Mouse (Mus musculus): ENCODE data around the gene Pdia5.

Gene Pdia5

DNA sequence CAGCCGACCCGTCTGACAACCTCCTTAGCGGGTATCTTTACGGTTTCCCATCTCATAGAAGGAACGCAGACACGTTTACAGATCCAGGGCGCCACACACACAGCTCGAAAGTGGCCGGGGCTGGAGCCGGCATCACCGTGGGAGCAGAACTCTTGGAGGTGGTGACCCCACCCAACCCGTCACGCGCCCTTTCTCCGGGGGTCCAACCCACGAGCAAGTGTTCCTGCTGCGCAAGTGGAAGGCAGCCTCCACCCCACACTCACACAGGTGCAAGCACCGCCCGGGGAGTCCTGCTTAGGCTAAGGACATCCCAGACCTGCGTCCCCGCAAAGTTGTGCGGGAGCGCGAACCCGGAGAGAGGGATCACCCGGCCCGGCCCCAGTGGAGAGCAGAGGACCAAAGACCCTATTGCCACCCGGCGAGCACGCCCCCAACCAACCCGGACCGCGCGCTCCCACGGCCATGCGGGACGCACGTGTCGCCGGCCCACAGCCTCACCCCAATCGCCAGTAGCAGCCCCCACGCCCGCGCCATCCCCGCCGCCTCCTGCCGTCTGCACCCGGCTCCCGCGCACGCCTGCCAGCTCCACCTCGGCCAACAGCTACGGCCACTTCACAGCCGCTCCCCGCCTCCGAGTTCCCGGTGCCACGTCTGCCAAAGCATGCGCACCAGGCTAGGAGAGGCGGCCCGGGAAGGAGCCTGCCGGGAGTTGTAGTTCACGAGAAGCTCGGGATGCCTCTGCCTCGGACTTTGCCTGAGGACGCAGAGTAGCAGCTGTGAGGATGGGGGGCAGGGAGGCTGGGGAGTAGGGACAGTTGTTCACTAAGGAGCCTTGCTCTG is at the start of gene Pdia5:
TSS of gene Pdia5 (minus strand) at position 643 of the 840 bp plus-strand sequence.
- DNase-seq (ENCODE audit: low read depth), result peak; percentile 96

- DNase-seq (ENCODE audit: low read depth), result no peak
Measured at GRCm38 (mm10) chr16:35539041-35539440, 48.4 kb upstream of the Pdia5 start.

GRCm38 (mm10) chr16:35537651-35538050 is 47.0 kb upstream of the Pdia5 start:
- DNase-seq (ENCODE audit: low read depth), result no peak

DNA sequence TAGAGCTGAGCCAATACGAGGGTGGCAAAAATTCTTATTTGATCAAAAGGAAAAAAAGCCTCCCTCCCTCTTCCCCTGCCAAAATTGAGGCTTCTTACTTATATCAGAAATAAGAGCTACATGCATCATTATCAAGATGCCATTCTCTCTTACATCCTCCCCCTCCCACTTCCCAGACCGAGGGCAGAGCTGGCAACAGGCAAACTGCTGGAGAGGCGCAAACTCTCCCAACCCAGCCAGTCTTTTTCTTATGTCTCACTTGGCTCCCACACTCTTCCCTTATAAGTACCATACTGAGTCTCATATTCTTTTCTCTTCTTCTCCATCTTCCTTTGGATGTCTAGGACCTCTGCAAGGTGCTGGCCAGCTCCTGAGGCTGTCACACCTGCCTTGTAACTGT is 44.0 kb upstream of the Pdia5 start:
- no peak for DNase-seq (ENCODE audit: low read depth)

DNA sequence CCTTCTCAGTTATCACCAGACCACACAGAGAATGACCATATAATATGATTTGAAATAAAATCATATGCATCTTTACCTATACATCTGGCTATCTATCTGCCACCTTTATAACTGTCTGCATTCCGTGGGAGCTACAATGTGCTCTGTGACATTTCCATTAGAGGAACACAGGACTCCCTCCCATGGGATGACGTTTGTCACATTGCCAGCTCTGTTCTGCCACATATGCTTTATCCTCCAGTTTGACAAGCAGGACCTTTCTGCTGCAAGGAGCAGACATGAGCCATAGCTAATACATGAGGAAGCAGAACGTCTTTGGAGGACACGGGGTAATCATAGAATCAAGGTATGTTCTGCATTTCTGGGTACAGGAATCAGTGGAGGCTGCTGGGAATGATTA is 33.5 kb upstream of the Pdia5 start:
- DNase-seq (ENCODE audit: low read depth), result no peak

GRCm38 (mm10) chr16:35519245-35519644 is 28.6 kb upstream of the Pdia5 start:
- DNase-seq (ENCODE audit: low read depth), result no peak

DNA sequence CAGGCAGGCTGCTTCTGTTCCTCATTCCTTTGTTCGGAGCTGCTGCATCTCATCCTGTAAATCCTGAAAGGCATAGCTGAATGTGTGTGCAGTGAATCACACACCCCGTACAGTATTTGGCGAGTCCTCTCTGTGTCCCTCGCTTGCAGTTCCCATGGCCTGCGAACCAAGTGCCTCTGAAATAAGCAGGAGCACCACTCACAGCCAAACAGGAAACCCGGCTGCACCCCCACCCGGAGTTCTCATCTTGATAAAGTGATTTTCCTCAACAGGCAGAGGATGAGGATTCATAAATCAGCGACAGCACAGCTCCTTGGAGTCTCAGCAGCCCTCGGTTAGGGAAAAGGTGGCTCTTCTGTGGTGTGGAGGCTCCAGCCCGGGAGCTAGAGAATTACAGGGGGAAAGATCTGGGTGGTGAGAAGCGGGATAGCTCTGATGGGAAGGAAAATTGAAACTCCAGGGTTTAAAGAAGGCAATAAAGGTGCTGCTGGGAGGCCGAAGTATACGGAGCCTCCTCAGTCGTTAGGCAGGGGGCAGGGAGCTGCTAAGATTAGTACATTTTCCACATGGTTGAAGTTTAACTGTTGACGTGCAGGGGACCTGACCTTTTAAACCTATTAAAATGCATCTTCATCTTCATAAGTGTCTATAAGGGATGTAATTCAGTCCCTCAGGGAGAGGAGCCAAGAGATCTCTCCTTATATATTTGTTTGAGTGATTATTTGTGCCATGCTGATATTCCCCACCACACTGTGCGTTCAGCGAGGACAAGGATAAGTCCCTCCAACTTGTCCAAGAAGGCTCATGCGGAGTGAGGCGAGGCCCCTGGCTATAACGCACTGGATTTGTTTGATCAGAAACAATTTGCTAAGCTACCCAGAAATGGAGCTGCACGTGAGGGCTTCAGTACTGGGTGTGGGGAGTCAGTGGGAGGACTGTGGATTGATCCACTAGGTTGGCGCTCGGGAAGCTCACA is 27.6 kb upstream of the Pdia5 start:
- DNase-seq (ENCODE audit: low read depth), result peak; percentile 40

DNA sequence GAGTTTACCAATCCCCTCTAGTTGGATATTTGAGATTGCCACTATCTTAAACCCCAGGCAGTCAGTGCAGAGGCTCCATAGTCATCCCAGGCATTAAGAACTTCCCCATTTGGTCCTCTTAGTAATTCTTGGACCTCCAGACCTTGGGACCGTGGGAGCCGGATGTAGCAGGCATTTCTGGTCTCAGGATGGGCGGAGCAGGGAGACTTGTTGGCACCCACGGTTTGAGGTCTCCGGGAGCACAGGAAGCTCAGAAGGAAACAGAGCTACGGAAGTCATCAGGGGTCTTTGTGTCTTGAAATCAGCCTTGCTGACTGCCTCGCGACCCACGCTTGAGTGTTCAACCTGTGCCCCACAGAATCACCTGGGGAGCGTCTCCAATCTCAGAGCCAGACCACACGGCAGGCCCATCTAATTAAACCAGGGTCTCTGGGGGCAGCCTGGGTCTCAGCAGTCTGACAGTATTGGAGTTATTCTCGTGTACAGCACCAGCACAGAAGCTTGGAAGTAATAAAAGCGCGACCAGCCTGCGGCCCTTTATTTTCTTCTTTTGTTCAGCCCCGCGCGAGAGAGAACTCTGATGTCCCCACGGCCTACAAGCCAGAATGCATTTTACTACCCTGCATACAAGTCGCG is 25.4 kb upstream of the Pdia5 start:
- no peak for DNase-seq (ENCODE audit: low read depth)

DNA sequence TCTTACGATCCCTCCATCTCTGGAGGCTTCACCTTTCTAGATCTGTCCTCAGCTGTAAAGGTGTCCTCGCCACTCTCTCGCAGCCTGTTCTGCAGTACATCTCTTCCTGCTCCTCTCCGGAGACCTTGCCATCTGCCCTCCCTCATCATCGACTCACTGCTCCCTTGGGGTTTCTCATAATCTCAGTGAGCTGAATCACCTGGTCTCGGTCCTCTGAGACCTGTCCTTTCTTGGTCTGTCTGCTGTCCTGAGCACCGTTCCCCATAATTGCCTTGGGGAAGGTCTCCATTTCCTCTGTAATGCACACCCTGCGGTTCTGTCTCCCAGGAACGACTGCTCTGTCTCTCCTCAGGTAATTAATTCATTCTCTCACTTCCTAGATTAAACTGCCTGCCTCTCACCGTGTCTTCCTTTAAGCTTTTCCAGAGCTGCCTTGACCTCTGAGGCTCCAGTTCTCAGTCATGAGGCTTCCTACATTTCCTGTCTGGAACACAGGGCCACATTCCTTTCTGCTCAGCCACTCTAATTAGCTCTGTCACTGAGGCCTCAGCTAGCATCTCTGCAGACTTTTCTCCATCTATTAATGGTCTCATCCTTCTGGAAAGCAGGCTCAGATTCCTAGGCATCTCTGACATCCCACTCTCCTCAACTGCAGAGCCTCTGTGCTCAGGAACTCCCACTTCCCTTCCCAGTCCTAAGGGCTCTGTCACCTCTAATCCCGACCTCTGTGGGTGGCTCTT is 18.8 kb upstream of the Pdia5 start:
- peak; percentile 50 for DNase-seq (ENCODE audit: low read depth)

- DNase-seq (ENCODE audit: low read depth), result peak; percentile 95
Measured at GRCm38 (mm10) chr16:35508581-35508980, 17.9 kb upstream of the Pdia5 start.

DNA sequence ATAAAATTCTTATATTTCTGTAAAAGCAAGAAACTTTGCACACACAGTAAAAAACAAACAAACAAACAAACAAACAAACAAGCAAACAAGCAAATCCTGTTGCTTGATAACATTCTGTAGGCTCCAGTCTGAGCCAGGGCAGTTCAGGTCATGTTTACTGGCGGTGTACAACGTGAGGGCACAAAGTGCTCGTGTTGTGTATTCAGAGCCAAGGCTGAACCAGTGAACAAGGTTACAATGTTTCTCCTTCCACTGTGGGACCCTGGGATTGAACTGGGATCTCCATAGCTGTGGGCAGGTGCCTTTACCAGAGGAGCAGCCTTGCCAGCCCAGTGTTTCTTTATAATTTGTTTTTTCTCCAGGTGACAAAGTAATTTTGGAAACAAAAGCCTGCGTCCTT is 15.1 kb upstream of the Pdia5 start:
- no peak for DNase-seq (ENCODE audit: low read depth)

GRCm38 (mm10) chr16:35504266-35504665 is 13.6 kb upstream of the Pdia5 start:
- no peak for DNase-seq (ENCODE audit: low read depth)

DNA sequence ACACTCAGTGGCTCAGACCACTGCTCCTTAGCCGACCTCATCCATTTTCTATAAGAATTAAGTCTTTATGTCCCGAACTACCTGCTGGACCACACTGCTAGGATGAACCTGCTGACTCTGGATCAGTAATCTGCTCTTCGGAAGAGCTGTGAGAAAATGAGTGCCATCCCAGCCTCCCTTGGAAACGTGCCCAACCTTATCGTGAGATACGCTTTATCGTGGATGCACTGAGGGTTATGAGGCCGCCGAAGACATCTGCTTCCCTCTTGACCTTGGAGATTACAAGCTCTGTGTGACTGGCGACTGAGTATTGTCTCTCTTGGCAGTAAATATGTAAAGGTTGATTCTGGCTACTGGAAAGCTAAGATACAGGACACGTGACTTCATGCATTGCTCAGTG is 11.8 kb upstream of the Pdia5 start:
- no peak for DNase-seq (ENCODE audit: low read depth)

DNA sequence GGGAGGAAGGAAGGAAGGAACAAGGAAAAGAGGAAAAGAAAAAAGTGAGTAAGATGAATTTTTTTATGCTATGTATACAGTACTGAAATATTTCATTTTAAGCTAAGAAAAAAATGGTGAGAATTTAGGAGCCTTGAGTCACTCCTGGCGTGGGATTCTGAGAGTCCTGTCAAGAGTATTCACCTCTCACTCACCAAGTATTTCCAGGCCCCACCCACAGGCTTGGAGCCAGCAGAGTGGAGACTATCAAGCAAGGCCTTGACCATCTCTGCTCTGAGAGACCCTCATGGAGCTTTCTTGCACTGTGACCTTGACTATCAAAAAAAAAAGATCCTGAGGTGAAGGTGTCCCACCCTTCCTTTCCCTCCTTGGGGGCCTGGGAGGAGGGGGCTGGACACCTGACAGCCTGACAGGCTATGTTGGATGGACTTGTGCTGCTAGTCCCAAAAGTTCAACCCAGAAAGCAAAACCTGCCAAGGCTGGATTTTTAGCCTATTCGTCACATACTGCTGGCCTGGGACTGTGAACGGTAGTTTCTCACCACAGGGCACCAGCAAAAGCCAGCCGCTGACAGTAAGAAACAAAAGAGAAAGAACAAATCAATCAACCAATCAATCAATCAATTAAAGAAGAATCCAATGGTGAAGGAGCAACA is 10.6 kb upstream of the Pdia5 start:
- DNase-seq (ENCODE audit: low read depth), result peak; percentile 96

DNA sequence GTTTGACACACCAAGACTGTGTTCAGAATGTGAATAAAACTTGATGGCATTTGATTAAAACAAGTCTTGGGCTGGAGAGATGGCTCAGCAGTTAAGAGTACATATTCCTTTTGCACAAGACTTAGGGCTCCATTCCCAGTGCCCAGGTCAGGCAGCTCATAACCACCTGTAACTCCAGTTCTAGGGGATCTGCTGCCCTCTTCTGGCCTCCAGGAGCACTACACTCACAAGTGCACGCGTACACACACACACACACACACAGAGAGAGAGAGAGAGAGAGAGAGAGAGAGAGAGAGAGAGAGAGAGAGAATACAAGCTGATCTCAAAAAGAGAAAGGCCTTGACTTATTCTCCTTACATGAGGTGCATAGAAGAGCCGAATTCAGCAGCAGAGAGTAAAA is 9.7 kb upstream of the Pdia5 start:
- no peak for DNase-seq (ENCODE audit: low read depth)

- no peak for DNase-seq (ENCODE audit: low read depth)
Measured at GRCm38 (mm10) chr16:35489793-35490192, 880 bp downstream of the Pdia5 start.

DNA sequence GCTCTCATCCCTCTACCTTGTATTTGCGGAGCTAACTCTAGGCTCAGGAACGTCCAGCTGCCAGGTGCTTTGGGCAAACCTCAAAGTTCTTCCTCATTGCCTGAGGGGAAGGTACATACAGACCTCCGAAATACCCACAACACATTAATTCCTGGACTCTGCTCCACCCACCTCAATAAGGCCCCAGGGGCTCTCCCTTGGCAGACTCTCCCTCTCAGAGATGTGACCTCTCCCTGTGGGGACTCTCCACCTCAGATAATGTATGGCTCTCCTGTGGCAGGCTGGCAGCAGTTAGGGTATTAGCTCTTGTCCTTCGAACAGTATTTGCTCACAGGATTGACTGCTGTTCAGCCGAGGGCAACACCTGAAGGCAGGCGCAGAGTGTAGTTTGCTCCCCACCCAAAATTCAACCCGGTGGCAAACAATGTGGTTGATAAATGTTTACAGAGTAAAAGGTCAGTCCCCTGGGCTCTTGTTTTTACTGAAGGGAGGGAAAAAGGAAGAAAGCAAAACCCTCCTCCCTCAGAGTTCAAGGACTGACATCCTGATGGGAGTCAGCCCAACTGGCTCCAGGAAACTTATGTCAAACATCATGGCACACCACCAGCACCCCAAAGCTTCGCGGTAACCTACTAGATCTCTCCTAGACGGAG is 1.5 kb downstream of the Pdia5 start:
- no peak for DNase-seq (ENCODE audit: low read depth)

DNA sequence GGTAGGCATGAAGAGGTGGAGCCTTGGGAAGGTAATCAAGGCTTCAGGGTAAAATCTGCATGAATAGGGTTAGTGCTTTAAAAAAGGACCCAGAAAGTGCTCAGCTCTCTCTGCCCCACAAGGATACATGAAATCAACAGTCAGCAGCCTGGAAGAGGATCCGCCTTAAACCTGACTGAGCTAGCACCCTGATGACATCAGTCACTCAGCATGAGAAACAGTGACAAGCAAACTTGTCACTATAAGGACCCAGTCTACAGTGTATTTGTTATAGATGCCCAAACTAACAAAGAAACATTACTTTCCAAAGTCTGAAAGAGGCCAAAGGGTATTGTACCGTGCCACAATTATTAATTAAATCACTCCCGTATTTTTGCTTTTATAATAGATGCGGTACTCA is 2.9 kb downstream of the Pdia5 start:
- no peak for DNase-seq (ENCODE audit: low read depth)

- no peak for DNase-seq (ENCODE audit: low read depth)
Measured at GRCm38 (mm10) chr16:35487056-35487455, 3.6 kb downstream of the Pdia5 start.

DNA sequence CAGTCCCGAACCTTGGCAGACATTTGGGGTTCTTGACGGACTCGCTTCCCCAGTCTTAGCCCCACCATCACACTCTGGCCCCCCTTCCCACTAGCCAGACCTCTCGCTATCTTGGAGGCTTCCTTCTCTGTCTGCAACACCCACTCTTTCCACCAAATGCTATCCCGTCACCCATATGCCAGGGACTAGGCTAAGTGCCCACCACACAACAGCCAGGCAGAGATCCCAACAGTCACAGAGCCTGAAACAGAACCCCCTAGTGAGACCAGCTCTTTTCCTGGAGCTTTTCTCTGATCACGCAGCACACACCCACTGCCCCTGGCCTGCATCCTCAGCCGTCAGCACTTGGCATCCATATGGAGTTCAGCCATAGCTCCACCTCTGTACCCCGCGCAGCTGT is 5.0 kb downstream of the Pdia5 start:
- DNase-seq (ENCODE audit: low read depth), result no peak
